Mouse (Mus musculus) ES-E14 (cell line): Measurements from ENCODE around the gene Dchs1. TPM values are rescaled to one million over a fixed set of nuclear protein-coding genes. Genes with fewer than 3 reads are reported as not detected.

Experiments used
- DNase-seq: peaks from one replicate; pipeline ENCODE4 v3.0.0-alpha.2; 2013; ENCODE audit warnings: low read depth, low spot score
- H3K27ac ChIP-seq: 2 replicates; pipeline ENCODE4 v1.5.1; 2012; ENCODE audit warnings: low read depth, mild to moderate bottlenecking, low read length, moderate library complexity, mixed read lengths; ENCODE audit not compliant: poor library complexity, insufficient read depth, severe bottlenecking
- H3K36me3 ChIP-seq: 2 replicates; pipeline ENCODE4 v1.6.1; 2012; ENCODE audit warnings: mild to moderate bottlenecking, low read length, moderate library complexity, mixed read lengths; ENCODE audit not compliant: control insufficient read depth, poor library complexity, insufficient read depth, severe bottlenecking
- H3K4me1 ChIP-seq, 2 experiments: fragments of 150-350 bp in 1 of 2; sonication (generic) in 1 of 2; 2 replicates each; pipeline ENCODE4 v1.6.1; 2012; ENCODE audit warnings: low read length in 2 of 2, mild to moderate bottlenecking in 1 of 2, mixed read lengths in 1 of 2; ENCODE audit not compliant: control insufficient read depth in 2 of 2, insufficient read depth in 2 of 2, poor library complexity in 1 of 2
- H3K4me3 ChIP-seq, 2 experiments: fragments of 150-350 bp in 1 of 2; sonication (generic) in 1 of 2; 2 replicates each; pipeline ENCODE4 v1.5.1; 2012; ENCODE audit warnings: low read length in 2 of 2, low read depth in 1 of 2, mild to moderate bottlenecking in 1 of 2, mixed read lengths in 1 of 2; ENCODE audit not compliant: insufficient read depth in 1 of 2, poor library complexity in 1 of 2, severe bottlenecking in 1 of 2
- H3K9ac ChIP-seq: 2 replicates; pipeline ENCODE4 v1.6.1; 2012; ENCODE audit warnings: low read depth, mild to moderate bottlenecking, low read length, mixed read lengths; ENCODE audit not compliant: poor library complexity, insufficient read depth, severe bottlenecking
- H3K9me3 ChIP-seq: fragments of 150-350 bp; sonication (generic); 2 replicates; pipeline ENCODE4 v1.6.1; 2012; ENCODE audit warnings: low read depth, mild to moderate bottlenecking, low read length; ENCODE audit not compliant: control insufficient read depth, insufficient read depth
- CHD2 ChIP-seq: IDR thresholded peaks from 2 replicates; pipeline ENCODE4 v1.6.1; 2014; ENCODE audit warnings: mild to moderate bottlenecking, low read depth, low read length, inconsistent platforms
- HCFC1 ChIP-seq: IDR thresholded peaks from 2 replicates; pipeline ENCODE4 v1.6.1; 2012; ENCODE audit warnings: low read length, inconsistent platforms, borderline replicate concordance; ENCODE audit not compliant: insufficient read depth
- MAFK ChIP-seq: IDR thresholded peaks from 2 replicates; pipeline ENCODE4 v1.6.1; 2014; ENCODE audit warnings: mild to moderate bottlenecking, low read depth, low read length, inconsistent platforms; ENCODE audit not compliant: insufficient read depth
- ZC3H11A ChIP-seq: IDR thresholded peaks from 2 replicates; pipeline ENCODE4 v1.6.1; 2012; ENCODE audit warnings: low read depth, mild to moderate bottlenecking, inconsistent platforms, low read length, borderline replicate concordance
- ZNF384 ChIP-seq: IDR thresholded peaks from 2 replicates; pipeline ENCODE4 v1.6.1; 2012; ENCODE audit warnings: low read depth, low read length, inconsistent platforms
- in situ Hi-C, 2 experiments: fragments of 600-800 bp; cut with MboI; formaldehyde crosslinking; loops; one replicate each; pipeline ENCODE4 v1.15.1; 2025; ENCODE audit warnings: low sequenced_read_pairs in 2 of 2, inconsistent platforms in 1 of 2; ENCODE audit not compliant: unreplicated experiment in 2 of 2
- total RNA-seq: library from RNA; depleted of rRNA; stranded (reverse); fragments of 300-350 nt; gene quantifications from 2 replicates; pipeline ENCODE4 v1.2.3, GENCODE M21; 2012

The Dchs1 gene
- total RNA-seq, 1 experiment, result 3.3 TPM

DNA sequence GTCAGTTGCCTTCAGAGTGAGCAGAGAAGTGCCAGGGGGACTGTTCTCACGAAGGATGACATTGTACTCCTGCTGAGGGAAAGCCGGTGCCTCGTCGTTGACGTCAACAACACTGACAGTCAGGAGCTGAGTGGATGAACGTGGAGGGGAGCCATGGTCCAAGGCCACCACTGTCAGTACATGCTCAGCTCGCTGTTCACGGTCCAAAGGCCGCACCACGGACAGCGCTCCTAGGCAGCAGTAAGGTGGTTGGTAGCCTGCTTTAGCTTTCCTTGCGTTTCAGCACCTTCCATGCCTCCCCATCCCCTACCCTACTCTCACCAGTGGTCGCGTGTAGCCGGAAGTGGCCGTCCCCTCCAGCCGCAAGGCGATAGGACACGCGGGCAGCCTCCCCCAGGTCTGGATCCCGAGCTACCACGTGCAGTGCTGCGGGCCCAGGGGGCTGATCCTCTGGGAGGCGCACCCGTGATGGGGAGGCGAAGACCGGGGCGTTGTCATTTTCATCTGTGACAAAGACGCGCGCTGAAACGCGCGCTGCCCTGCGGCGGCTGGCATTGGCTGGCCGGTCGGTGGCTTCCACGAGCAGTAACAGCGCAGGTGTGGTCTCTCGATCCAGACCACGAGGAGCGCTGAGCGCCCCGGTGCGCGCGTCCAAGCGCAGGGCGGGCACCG, 25.5 kb downstream of the Dchs1 start:
- TF ChIP-seq ZNF384, result no peak
- no peak for TF ChIP-seq ZC3H11A
- DNase-seq, result no peak
- H3K4me1 ChIP-seq, result no peaks in the 10 kb centered on the region
- peak overlapping the region; percentile 20; the same call in 1 of the 2 replicates for H3K9ac ChIP-seq
- H3K9me3 ChIP-seq, result no peaks in the 10 kb centered on the region
- peak overlapping the region; percentile 67 to 70 for H3K4me3 ChIP-seq
- H3K27ac ChIP-seq, result no peak overlapping the region
- no peaks in the 10 kb centered on the region for H3K36me3 ChIP-seq
- in situ Hi-C loops, result no loop called here

DNA sequence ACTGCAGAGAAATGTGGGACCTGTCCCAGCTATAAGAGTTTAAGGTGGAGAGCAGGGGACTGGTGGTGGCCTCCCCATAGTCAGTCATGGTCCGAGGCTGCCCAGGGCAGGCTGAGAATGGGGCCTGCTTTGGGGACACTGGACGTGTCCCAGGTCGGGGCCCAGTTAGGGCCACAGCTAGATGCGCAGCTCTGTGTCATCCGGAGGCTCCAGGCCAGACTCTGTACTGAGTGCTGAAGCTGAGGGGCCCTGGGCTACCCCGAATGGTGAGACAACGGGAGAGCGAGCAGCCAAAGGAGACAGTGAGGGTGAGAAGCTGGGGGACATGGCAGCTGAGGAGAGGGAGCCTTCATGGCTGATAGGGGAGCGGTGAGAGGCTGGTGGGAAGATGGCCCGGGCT, 34.2 kb downstream of the Dchs1 start:
- Histone ChIP-seq H3K27ac (no peak overlapping the region), H3K4me1 (peaks cover 0 to 4% of the 10 kb centered on the region in 2 experiments; a peak in 1 of 4 replicates), H3K4me3 (no peak overlapping the region), H3K9me3 (no peaks in the 10 kb centered on the region), H3K9ac (no peak overlapping the region), H3K36me3 (peaks cover 13% of the 10 kb centered on the region)
- in situ Hi-C loops, result no loop called here
- no peak for TF ChIP-seq CHD2
- TF ChIP-seq ZC3H11A, result no peak
- no peak for TF ChIP-seq HCFC1
- no peak for TF ChIP-seq MAFK
- TF ChIP-seq ZNF384, result no peak
- no peak for DNase-seq

DNA sequence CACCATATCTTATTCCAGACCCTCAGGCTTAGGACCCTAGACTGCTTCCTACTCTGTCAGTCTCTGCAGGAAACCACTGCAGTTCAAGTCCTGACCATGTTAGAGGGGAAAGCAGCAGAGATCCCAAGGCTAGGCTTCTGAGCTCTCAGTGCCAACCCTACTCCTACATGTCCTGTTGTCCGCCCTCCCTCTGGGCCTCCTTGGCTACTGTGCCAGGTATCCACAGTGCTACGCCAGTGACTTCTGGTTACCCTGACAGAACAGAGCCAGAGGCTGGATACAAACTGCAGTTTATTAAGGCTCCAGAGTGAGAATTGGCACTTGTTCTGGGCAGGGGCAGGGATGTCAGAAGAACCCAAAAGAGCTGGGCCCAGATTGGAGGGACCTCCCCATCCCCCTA, 34.7 kb downstream of the Dchs1 start:
- Histone ChIP-seq H3K36me3 (peaks cover 15% of the 10 kb centered on the region), H3K4me3 (no peak overlapping the region)
- in situ Hi-C loops, result no loop called here

DNA sequence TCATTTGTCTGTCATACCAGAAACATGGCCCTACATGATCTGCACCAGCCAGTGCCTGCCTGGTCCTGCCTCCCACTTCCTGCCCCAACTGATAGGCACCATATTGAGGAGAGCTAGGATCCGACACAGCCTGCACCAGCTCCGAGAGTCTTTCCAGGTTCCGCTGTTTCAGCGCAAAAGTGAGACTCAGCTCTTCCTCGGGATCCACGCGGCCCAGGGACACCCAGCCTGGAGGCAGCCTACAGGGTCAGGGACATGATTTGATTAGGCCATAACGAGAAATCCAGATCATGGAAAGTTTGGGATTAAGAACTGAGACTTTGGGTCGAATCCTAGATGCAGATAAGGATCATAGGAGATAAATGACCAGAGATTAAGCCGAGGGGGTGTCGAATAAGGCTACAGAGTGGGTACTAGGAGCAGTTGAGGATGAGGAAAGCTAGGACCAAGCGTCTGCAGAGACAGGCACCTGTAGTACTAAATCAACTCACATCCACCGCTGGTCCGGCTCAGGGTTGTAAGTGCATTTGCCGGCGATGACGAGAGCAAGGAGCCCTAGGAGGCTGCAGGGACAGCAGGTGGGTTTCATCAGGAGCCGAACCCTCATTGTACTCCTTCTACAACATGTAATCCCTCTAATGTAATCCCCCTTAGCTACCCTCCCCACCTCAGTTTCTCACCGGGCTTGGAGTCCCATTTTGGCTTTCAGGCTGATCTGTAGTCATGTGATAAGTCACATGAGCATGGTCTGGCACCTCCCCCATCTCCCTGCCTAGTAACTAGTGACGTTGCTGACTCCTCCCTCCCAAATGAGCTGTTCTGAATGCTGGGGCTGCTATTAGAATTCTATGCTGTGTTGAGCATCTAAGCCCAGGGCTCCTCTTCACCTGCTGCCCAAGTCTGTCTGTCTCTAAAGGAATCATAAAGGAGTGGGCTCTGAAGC, 35.7 kb downstream of the Dchs1 start, which contains the start of gene Tpp1:
Tpp1 (minus strand) TSS at position 745 of the 943 bp plus-strand sequence.
- TF ChIP-seq MAFK (no peak), HCFC1 (peak; percentile 40; the same call in 1 of the 2 replicates), ZNF384 (no peak), ZC3H11A (no peak), CHD2 (peak; percentile 95)
- Histone ChIP-seq H3K4me1 (peaks cover 0 to 4% of the 10 kb centered on the region in 2 experiments; a peak in 1 of 4 replicates), H3K9me3 (no peaks in the 10 kb centered on the region), H3K4me3 (peak within 1 kb of the TSS; percentile 64 to 84), H3K36me3 (peaks cover 20% of the 10 kb centered on the region), H3K27ac (0 out of 2 replicates have a peak within 1 kb of the TSS, but pooled peaks have one; percentile 39), H3K9ac (peak within 1 kb of the TSS; percentile 92)
- in situ Hi-C loops, result no loop called here
- peak; percentile 89 for DNase-seq

More for the DNA sequence above, 34.7 kb downstream of the Dchs1 start:
- H3K9ac ChIP-seq, result no peak overlapping the region
- TF ChIP-seq ZNF384, result no peak
- TF ChIP-seq HCFC1, result no peak
- TF ChIP-seq CHD2, result no peak
- no peak for TF ChIP-seq MAFK
- H3K4me1 ChIP-seq, result peaks cover 0 to 4% of the 10 kb centered on the region in 2 experiments; a peak in 1 of 4 replicates
- H3K27ac ChIP-seq, result no peak overlapping the region
- no peaks in the 10 kb centered on the region for H3K9me3 ChIP-seq
- DNase-seq, result no peak
